Mouse (Mus musculus): ENCODE data around the gene Klre1.

Gene Klre1

DNA sequence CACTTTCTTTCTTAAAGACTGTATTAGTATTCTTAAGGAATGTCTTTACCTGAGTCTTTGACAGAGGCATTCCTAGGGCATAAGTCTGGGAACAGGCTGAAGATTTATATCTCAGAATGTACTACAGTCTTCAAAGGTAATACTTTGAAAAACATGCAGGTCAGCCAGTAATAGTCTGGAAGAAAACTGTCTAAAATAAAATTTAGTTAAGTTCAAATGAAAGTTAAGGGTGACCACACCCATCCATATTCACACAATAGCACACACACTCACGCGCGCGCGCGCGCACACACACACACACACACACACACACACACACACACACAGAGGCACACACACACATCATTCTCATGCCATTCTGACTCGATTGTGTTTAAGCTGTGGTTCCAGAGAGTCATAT lies at the start of gene Klre1:
Gene Klre1, plus strand, starts transcription at position 301 of the 400 bp plus-strand sequence.
- in situ Hi-C loops (cut with MboI, MseI): loop anchor here (25.0 kb wide), 1 partner anchor 1085 kb away; no protein-coding TSS in a partner anchor

DNA sequence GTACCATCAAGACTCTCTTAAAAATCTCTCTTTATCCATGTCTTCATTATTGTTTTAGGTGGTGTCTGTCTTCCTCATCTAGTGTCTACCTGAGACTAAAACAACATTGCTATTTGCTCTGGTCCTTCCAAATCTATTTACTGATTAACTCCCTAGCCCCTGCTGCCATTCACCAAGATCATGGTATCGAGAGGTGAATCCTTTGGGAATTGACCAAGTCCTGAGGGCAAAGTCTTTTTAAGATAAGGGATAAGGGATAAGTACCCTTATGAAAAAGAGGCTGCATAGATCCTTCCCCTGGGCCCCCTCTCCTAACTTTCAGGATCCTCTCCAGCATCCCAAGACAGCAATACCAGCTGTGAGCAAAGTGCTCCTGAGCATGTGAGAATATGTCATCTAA lies 48.1 kb upstream of the Klre1 start:
- in situ Hi-C loops (cut with MboI, MseI): no loop called here

- in situ Hi-C loops (cut with MboI, MseI): no loop called here
These were observed 47.4 kb upstream of the Klre1 start for GRCm38 (mm10) chr6:129530261-129530660.

DNA sequence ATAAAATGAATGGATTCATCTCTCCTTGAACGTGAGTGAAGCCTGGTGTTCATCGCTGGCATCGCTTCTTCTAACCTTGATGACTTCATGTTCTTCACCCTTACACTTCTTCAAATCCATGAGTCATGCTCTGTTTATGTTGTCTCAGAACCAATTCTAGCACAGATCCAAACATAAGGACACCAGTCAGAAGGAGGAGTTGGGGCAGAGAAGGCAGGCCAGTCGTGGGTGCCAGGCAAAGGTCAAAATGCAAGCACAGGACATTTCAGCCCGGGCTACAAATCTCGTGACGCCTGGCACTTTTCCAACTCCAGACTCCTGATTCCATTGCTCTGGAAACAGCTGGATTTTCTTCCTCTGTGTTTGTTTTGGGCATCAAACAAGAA lies 45.2 kb upstream of the Klre1 start:
- in situ Hi-C loops (cut with MboI, MseI): no loop called here

- in situ Hi-C loops (cut with MboI, MseI): no loop called here
These were observed 44.5 kb upstream of the Klre1 start, which contains the start of gene Gabarapl1 for GRCm38 (mm10) chr6:129532942-129533860. Gabarapl1 (plus strand) TSS chr6:129533160.

DNA sequence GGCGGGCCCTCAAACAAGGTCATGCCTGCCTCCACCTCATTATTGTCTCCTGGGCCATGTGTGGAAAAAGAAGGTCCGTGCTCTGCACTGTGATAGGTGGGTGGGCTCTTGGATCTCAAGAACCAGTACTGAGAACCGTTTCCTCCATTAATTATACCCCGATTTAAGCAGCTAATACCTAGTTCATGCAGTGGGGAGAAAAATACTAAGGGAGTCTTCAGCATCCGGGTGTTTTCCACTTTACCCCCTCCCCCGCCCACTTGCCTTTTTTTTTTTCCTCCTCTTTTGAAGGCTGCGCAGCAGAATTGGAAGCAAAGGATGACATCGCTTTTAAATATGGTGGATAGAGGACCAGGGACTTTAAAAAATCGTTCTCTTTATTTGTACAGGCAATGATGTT lies 43.6 kb upstream of the Klre1 start:
- in situ Hi-C loops (cut with MboI, MseI): no loop called here

DNA sequence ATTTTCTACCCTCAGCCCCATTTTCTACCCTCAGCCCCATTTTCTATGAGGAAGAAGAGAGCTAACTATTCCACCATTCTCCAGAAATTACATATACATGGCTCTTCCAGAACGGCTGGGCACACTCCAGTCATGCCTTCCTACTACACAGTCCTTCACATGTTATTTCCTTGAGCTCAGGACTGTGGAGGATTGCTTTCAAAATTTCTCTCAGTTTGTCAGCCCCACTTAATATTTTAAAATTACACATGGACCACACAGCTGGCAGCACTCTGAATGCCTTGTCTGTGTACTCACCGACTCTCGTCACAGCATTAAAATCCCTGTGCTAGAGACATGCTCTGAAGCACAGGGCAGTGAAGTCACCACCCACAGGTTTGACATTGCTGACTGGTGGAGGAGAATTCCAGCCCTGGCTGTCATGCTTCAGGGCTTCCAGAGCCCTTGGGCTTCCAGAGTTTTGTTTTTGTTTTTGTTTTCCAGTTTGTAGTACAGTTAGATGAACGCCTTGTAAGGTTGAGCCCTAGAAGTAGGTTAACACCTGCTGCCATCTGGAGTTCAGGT lies 43.0 kb upstream of the Klre1 start:
- in situ Hi-C loops (cut with MboI, MseI): no loop called here

- in situ Hi-C loops (cut with MboI, MseI): no loop called here
These were observed 42.0 kb upstream of the Klre1 start for GRCm38 (mm10) chr6:129535723-129536122.

- in situ Hi-C loops (cut with MboI, MseI): no loop called here
These were observed 39.1 kb upstream of the Klre1 start for GRCm38 (mm10) chr6:129538555-129538954.

- in situ Hi-C loops (cut with MboI, MseI): no loop called here
These were observed 35.8 kb upstream of the Klre1 start for GRCm38 (mm10) chr6:129541931-129542330.

DNA sequence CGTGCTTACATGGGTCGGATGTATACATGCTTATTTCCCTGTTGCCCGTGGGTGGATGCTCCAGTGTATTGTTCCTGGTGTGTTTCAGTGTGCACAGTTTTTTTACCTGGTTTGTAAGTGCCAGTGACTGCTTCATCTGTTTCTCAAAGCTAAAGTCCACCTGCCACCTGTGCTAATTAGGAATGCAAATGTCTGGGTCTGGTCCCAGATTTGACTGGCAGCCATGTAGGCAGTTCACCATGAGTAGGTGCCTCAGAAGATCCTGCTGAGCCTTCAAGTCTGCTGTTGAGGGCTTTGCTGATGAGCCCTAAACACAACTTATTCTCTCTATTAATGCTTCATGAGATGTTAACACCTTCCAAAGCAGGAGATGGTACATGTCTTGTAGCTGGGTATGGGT lies 35.2 kb upstream of the Klre1 start:
- in situ Hi-C loops (cut with MboI, MseI): no loop called here

DNA sequence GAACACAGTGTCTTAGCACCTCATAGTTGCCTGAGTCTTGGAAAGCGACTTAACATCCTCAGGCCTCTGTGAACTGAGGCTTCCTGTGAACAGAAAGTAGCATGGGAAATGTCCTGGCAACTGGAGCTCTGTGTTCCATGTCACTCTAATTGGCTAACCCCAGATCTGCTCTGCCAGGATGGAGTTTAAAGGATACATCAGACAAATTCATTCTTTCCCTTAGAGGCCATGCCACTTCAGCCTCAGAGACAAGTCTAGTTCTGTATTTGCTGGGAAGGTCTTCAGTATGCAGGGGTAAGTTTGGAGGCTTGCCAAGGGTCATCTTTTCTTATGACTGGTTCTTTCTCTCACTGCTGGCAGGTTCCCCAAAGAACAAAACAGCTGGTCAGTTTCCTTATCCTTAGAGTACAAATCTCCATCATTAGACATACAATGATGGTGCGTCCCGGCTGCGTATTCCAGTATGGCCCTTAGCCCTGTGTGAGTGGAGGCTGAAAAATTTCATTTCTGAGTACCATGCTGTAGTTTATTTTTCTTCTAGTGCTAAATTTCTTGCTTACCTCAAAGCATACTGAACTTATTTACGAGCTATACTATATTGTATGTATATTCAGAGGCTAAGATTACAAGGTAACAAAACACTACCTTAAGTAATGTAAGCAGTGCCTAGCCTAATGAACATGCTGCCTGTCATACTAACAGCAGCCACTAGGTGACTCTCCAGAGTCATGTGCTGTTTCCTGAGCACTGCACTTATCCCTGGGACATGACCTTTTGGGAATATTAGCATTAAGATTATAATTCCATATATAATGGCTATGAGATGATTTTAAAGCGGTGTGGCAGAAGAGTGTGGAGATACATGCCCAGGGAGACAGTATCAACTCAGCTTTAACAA lies 33.7 kb upstream of the Klre1 start:
- in situ Hi-C loops (cut with MboI, MseI): no loop called here

GRCm38 (mm10) chr6:129547277-129547676 lies 30.4 kb upstream of the Klre1 start:
- in situ Hi-C loops (cut with MboI, MseI): no loop called here

- in situ Hi-C loops (cut with MboI, MseI): no loop called here
These were observed 29.7 kb upstream of the Klre1 start for GRCm38 (mm10) chr6:129548009-129548408.

DNA sequence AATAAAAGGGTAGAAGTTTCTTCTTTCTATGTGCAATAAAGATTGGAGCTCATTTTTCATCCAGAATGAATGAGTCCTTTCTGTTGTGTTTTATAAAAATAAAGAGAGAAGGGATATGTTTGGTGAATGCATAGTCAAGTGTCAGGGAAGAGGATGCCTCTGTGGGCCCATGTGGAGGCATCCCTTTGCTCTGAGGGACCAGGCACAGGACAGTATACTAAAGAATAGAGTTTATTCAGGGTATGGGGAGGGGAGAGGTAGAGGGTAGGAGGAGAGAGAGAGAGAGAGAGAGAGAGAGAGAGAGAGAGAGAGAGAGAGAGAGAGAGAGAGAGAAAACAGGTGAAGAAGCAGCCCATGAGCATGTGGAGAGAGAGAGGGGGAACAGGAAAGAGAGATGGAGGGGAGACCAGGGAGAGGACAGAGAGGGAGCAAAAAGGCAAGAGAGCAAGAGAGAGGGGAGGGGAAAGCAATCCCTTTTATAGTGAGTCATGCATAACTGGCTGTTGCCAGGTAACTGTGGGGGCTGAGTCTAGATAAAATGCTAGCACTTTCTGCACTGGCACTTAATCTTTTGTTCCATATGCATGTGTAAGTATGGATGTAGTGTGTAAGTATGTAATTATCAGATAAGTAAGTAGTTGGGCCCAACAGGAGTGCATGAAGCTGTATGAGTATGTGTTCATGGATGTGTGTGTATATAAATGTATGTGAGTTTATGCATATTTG lies 20.2 kb upstream of the Klre1 start:
- in situ Hi-C loops (cut with MboI, MseI): loop anchor here (25.0 kb wide), 1 partner anchor 1805 kb away; the partner anchor contains the start of gene Styk1

- in situ Hi-C loops (cut with MboI, MseI): loop anchor here (25.0 kb wide), 1 partner anchor 1803 kb away; the partner anchor contains the start of gene Styk1
These were observed 18.6 kb upstream of the Klre1 start for GRCm38 (mm10) chr6:129558946-129559640.

DNA sequence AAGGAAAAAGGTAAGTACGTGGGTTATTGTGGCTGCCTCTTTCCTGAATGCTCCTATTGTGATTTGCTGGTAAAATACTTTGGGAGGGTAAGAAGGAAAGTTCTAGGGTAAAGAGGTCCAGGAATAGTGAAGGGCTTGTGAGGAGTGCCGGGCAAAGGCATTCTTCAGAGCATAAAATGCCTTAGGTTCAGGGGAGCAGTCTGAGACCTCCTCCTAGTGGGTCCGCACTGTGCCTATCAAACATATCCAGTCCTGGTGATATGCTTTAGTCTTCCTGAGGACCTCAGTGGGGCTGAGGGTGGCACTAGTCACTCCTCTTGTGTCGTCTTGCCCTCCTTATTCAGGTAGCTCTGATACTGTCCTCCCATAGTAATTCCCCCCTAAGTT lies 18.1 kb upstream of the Klre1 start:
- in situ Hi-C loops (cut with MboI, MseI): loop anchor here (25.0 kb wide), 1 partner anchor 1803 kb away; the partner anchor contains the start of gene Styk1

DNA sequence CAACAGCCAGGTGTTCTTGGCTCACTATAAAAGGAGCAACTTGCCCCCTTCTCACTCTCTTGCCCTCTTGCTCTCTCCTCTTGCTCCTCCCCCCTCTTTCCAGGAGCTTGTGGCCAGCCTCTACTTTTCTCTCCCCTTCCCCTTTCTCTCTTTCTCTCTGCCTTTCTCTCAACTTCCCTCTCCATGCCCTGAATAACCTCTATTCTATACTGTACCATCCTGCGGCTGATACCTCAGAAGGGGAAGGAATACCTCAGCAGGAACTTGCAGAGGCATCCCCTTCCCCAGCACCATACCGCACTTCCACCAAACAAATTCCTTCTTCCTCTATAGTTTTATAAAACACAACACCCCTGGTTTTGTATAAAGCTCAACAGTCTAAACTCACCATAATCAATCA lies 12.4 kb upstream of the Klre1 start:
- in situ Hi-C loops (cut with MboI, MseI): loop anchor here (25.0 kb wide), 1 partner anchor 1797 kb away; the partner anchor contains the start of gene Styk1

GRCm38 (mm10) chr6:129575315-129575714 lies 2.4 kb upstream of the Klre1 start:
- in situ Hi-C loops (cut with MboI, MseI): loop anchor here (25.0 kb wide), 1 partner anchor 1087 kb away; no protein-coding TSS in a partner anchor

DNA sequence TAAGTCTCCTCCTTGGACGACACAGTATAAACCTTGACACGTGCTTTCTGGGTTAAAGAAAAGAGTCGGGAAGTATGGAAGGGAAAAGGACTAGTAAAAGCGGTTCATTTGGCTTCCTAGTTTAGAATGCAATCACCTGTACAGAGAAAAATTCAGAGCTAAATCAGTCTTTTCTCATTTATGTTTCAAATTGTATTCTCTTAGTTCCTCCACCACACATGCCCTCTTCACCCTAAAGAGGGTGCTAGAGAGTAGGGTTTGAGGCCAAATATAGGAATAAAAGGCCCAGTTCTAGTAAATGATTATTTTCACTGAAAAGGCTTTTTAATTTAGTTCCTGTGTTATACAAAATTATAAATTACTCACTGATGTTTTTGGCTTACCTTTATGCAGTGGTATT lies 3.6 kb downstream of the Klre1 start:
- in situ Hi-C loops (cut with MboI, MseI): loop anchor here (5.0 to 25.0 kb wide), 2 partner anchors 106 to 1081 kb away; no protein-coding TSS in a partner anchor
